In genomic region chr19:10892201-10892600, GRCm38 (mm10) we compare ENCODE assay signal across 33 mouse cellular contexts. TPM values are rescaled to one million over a fixed set of nuclear protein-coding genes. Genes with fewer than 3 reads are reported as not detected.
"Had no signal": no experiment of that assay in that cellular context is flagged by ENCODE, and none has a peak within 500 bp of the region (broad histone marks: within the 10 kb centered on the region; RNA-seq: fewer than 3 reads in every experiment).

No protein-coding gene starts in this region.

- DNase-seq: layer of hippocampus, postnatal 36 days; left cerebral cortex, postnatal 4 days; liver; liver, embryonic 13.5 days; liver, postnatal 0 days; lung, embryonic 14.5 days; midbrain, embryonic 14.5 days had no signal

- H3K4me2 ChIP-seq: limb, embryonic 12.5 days; limb, embryonic 13.5 days; limb, embryonic 15.5 days; liver, embryonic 11.5 days; liver, embryonic 12.5 days; liver, embryonic 13.5 days; liver, embryonic 15.5 days; lung, embryonic 14.5 days; lung, embryonic 15.5 days; midbrain, embryonic 12.5 days; midbrain, embryonic 13.5 days; midbrain, embryonic 15.5 days; neural tube, embryonic 12.5 days; neural tube, embryonic 13.5 days had no signal

- H3K36me3 ChIP-seq: limb, embryonic 15.5 days; liver, embryonic 12.5 days; liver, embryonic 15.5 days; midbrain, embryonic 12.5 days; midbrain, embryonic 15.5 days; neural tube, embryonic 13.5 days had no signal

- H3K9ac ChIP-seq: limb, embryonic 12.5 days; limb, embryonic 13.5 days; limb, embryonic 15.5 days; liver, embryonic 12.5 days; liver, embryonic 13.5 days; liver, embryonic 14.5 days; liver, embryonic 15.5 days; liver, postnatal 0 days; lung, embryonic 14.5 days; lung, embryonic 15.5 days; midbrain, embryonic 12.5 days; midbrain, embryonic 13.5 days; midbrain, embryonic 15.5 days; neural tube, embryonic 12.5 days; neural tube, embryonic 13.5 days had no signal

- H3K9me3 ChIP-seq: limb, embryonic 10.5 days; limb, embryonic 12.5 days; limb, embryonic 13.5 days; limb, embryonic 15.5 days; liver, embryonic 12.5 days; liver, embryonic 13.5 days; liver, embryonic 15.5 days; lung, embryonic 15.5 days; midbrain, embryonic 10.5 days; midbrain, embryonic 12.5 days; midbrain, embryonic 13.5 days; midbrain, embryonic 15.5 days; neural tube, embryonic 12.5 days; neural tube, embryonic 13.5 days had no signal

- H3K27me3 ChIP-seq: limb, embryonic 12.5 days; limb, embryonic 13.5 days; limb, embryonic 15.5 days; liver, embryonic 12.5 days; liver, embryonic 13.5 days; liver, embryonic 15.5 days; lung, embryonic 15.5 days; midbrain, embryonic 12.5 days; midbrain, embryonic 13.5 days; midbrain, embryonic 15.5 days; neural tube, embryonic 12.5 days; neural tube, embryonic 13.5 days had no signal

- H3K27ac ChIP-seq: left cerebral cortex, adult 2 months; limb, embryonic 10.5 days; limb, embryonic 12.5 days; limb, embryonic 13.5 days; limb, embryonic 15.5 days; liver, embryonic 12.5 days; liver, embryonic 13.5 days; liver, embryonic 14.5 days; liver, embryonic 15.5 days; lung, embryonic 15.5 days; macrophage; midbrain, embryonic 10.5 days; midbrain, embryonic 12.5 days; midbrain, embryonic 13.5 days; midbrain, embryonic 15.5 days; neural tube, embryonic 12.5 days; neural tube, embryonic 13.5 days had no signal

- H3K4me3 ChIP-seq: left cerebral cortex, adult 2 months; limb, embryonic 10.5 days; limb, embryonic 12.5 days; limb, embryonic 13.5 days; limb, embryonic 15.5 days; liver, embryonic 12.5 days; liver, embryonic 13.5 days; liver, embryonic 15.5 days; lung, embryonic 15.5 days; megakaryocyte, embryonic 14.5 days; midbrain, embryonic 10.5 days; midbrain, embryonic 12.5 days; midbrain, embryonic 13.5 days; midbrain, embryonic 15.5 days; myocyte; neural tube, embryonic 12.5 days; neural tube, embryonic 13.5 days had no signal

- ATAC-seq: liver, embryonic 12.5 days; liver, postnatal 0 days; lung, postnatal 0 days; midbrain, embryonic 13.5 days; midbrain, embryonic 15.5 days had no signal

RNA-seq across cellular contexts. Expression of gene Zp1, which starts 28.2 kb away (rescaled TPM):
- polyA plus RNA-seq: limb, embryonic 10.5 days; limb, embryonic 11.5 days; limb, embryonic 12.5 days; limb, embryonic 13.5 days; limb, embryonic 14.5 days; limb, embryonic 15.5 days; liver, adult 2 months; liver, embryonic 11.5 days; liver, embryonic 12.5 days; liver, embryonic 13.5 days; liver, embryonic 14.5 days; liver, embryonic 15.5 days; liver, embryonic 16.5 days; liver, postnatal 0 days; lung, embryonic 14.5 days; lung, embryonic 15.5 days; lung, embryonic 16.5 days; lung, postnatal 0 days; macrophage; midbrain, embryonic 10.5 days; midbrain, embryonic 12.5 days; midbrain, embryonic 13.5 days; neural tube, embryonic 11.5 days; neural tube, embryonic 12.5 days; neural tube, embryonic 13.5 days had no signal

RNA-seq across cellular contexts. Expression of gene Ptgdr2, which starts 44.8 kb away (rescaled TPM):
- polyA plus RNA-seq: limb, embryonic 11.5 days; limb, embryonic 15.5 days; liver, adult 2 months; liver, embryonic 11.5 days; liver, embryonic 13.5 days; liver, embryonic 15.5 days; liver, postnatal 0 days; lung, embryonic 14.5 days; macrophage; neural tube, embryonic 11.5 days; neural tube, embryonic 12.5 days; neural tube, embryonic 13.5 days had no signal
